Mouse (Mus musculus): ENCODE results near the gene Tenm4. TPM values are rescaled to one million over a fixed set of nuclear protein-coding genes. Genes with fewer than 3 reads are reported as not detected.
A peak's percentile ranks its signal among the peaks of the same experiment; 100 is the strongest.

Tenm4 gene
- polyA plus RNA-seq, 1 experiment from 2014 or later, result 38.0 TPM

DNA sequence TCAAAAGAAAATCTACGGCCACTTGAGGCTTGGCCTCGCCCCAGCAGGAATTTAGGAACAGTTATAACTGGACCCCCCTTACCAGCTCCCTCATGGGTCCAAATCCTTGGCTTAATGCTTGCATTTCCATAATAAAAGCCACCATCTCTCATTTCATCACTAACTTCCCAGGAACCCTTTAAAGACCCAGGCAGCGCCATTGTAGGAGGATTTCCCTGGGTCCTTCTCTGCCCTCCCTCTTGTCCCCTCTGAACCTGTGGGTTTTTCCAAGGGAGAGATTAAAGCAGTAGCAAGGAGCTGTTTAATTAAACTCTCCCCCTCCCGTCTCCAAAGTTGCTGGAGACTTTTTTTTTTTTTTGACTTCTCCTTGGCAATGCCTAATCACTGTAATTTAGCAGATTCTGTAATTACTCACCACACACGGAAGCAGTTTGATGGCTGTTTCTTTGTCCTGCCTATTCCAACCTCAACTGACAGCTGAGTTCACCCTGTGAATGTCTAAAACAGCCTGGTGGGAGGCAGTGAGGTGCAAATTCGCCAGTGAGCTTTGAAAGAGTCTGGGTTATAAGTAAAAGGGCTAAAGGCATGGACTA, 501.4 kb downstream of the Tenm4 start:
- no peak overlapping the region for H3K4me3 ChIP-seq (replicated peaks; ENCODE audit: low read depth, low read length)
- peak; percentile 55; the same call in 1 of the 2 replicates for ATAC-seq (ENCODE audit: low FRiP score, low TSS enrichment)
- H3K27me3 ChIP-seq (ENCODE audit: control insufficient read depth, insufficient read depth, low read length), result no peaks in the 10 kb centered on the region
- no peak overlapping the region for H3K9ac ChIP-seq (replicated peaks; ENCODE audit: low read length)
- no peaks in the 10 kb centered on the region for H3K9me3 ChIP-seq (ENCODE audit: control insufficient read depth, low read length)
- H3K36me3 ChIP-seq (ENCODE audit: control insufficient read depth, insufficient read depth, low read length), result no peaks in the 10 kb centered on the region
- no peak overlapping the region for H3K4me2 ChIP-seq (ENCODE audit: low read length)
- WGBS, result 4% methylated on average over 6 of the region's 6 CpGs
- H3K4me1 ChIP-seq (ENCODE audit: control insufficient read depth, insufficient read depth, low read length), result peaks cover 34% of the 10 kb centered on the region
- peak; percentile 71 for DNase-seq
- peak overlapping the region; percentile 61; the same call in 1 of the 2 replicates for H3K27ac ChIP-seq (replicated peaks; ENCODE audit: low read depth, low read length)

GRCm38 (mm10) chr7:96677082-96677481, 506.0 kb downstream of the Tenm4 start:
- H3K36me3 ChIP-seq (ENCODE audit: control insufficient read depth, insufficient read depth, low read length), result no peaks in the 10 kb centered on the region
- 96% methylated on average over 2 of the region's 2 CpGs for WGBS
- no peak for ATAC-seq (ENCODE audit: low FRiP score, low TSS enrichment)

GRCm38 (mm10) chr7:96678236-96678635, 507.2 kb downstream of the Tenm4 start:
- no peaks in the 10 kb centered on the region for H3K9me3 ChIP-seq (ENCODE audit: control insufficient read depth, low read length)
- no peak for DNase-seq
- 0 out of 2 replicates have a peak, but pooled peaks cover 5% of the 10 kb centered on the region for H3K27me3 ChIP-seq (ENCODE audit: control insufficient read depth, insufficient read depth, low read length)
- H3K9ac ChIP-seq (replicated peaks; ENCODE audit: low read length), result no peak overlapping the region
- H3K27ac ChIP-seq (replicated peaks; ENCODE audit: low read depth, low read length), result no peak overlapping the region
- H3K4me1 ChIP-seq (ENCODE audit: control insufficient read depth, insufficient read depth, low read length), result peaks cover 18% of the 10 kb centered on the region
- ATAC-seq (ENCODE audit: low FRiP score, low TSS enrichment), result no peak
- H3K4me3 ChIP-seq (replicated peaks; ENCODE audit: low read depth, low read length), result no peak overlapping the region
- WGBS, result 91% methylated on average over 4 of the region's 4 CpGs
- no peak overlapping the region for H3K4me2 ChIP-seq (ENCODE audit: low read length)
- H3K36me3 ChIP-seq (ENCODE audit: control insufficient read depth, insufficient read depth, low read length), result no peaks in the 10 kb centered on the region

More at GRCm38 (mm10) chr7:96677082-96677481, 506.0 kb downstream of the Tenm4 start:
- H3K4me3 ChIP-seq (replicated peaks; ENCODE audit: low read depth, low read length), result no peak overlapping the region
- H3K27me3 ChIP-seq (ENCODE audit: control insufficient read depth, insufficient read depth, low read length), result no peaks in the 10 kb centered on the region
- no peak overlapping the region for H3K9ac ChIP-seq (replicated peaks; ENCODE audit: low read length)
- H3K27ac ChIP-seq (replicated peaks; ENCODE audit: low read depth, low read length), result no peak overlapping the region
- H3K9me3 ChIP-seq (ENCODE audit: control insufficient read depth, low read length), result no peaks in the 10 kb centered on the region
- H3K4me1 ChIP-seq (ENCODE audit: control insufficient read depth, insufficient read depth, low read length), result peaks cover 27% of the 10 kb centered on the region
- DNase-seq, result no peak
- no peak overlapping the region for H3K4me2 ChIP-seq (ENCODE audit: low read length)

DNA sequence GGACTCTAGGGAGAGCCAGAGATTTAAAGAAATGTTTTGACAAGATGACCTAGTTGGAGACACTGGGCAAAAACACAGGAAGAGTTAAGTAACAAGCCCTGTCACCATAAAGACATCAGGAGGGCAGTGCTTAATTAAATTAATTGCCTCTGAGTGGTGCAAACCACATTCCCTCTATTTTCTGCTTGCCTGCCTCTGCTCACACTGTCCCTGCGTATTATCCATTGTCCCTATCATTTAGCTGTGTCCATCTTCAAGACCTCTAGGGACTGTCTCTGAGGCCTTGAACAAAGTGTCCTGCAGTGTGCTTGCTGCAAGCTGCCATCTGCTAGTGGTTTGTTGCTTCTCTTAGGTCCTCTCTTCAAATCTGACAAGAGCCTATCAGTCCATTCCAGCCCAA, 508.7 kb downstream of the Tenm4 start:
- Histone ChIP-seq H3K27ac (replicated peaks; ENCODE audit: low read depth, low read length) (no peak overlapping the region), H3K4me3 (replicated peaks; ENCODE audit: low read depth, low read length) (no peak overlapping the region)
- 42% methylated on average over 1 of the region's 1 CpGs for WGBS

GRCm38 (mm10) chr7:96680405-96680804, 509.4 kb downstream of the Tenm4 start:
- Histone ChIP-seq H3K4me3 (replicated peaks; ENCODE audit: low read depth, low read length) (no peak overlapping the region), H3K9me3 (ENCODE audit: control insufficient read depth, low read length) (no peaks in the 10 kb centered on the region), H3K36me3 (ENCODE audit: control insufficient read depth, insufficient read depth, low read length) (no peaks in the 10 kb centered on the region), H3K4me2 (ENCODE audit: low read length) (no peak overlapping the region), H3K27me3 (ENCODE audit: control insufficient read depth, insufficient read depth, low read length) (0 out of 2 replicates have a peak, but pooled peaks cover 5% of the 10 kb centered on the region), H3K4me1 (ENCODE audit: control insufficient read depth, insufficient read depth, low read length) (peaks cover 25% of the 10 kb centered on the region), H3K27ac (replicated peaks; ENCODE audit: low read depth, low read length) (no peak overlapping the region), H3K9ac (replicated peaks; ENCODE audit: low read length) (no peak overlapping the region)
- WGBS, result 79% methylated on average over 5 of the region's 5 CpGs
- ATAC-seq (ENCODE audit: low FRiP score, low TSS enrichment) (no peak), DNase-seq (no peak)

More for the DNA sequence above, 508.7 kb downstream of the Tenm4 start:
- no peak overlapping the region for H3K4me2 ChIP-seq (ENCODE audit: low read length)
- no peaks in the 10 kb centered on the region for H3K9me3 ChIP-seq (ENCODE audit: control insufficient read depth, low read length)
- H3K4me1 ChIP-seq (ENCODE audit: control insufficient read depth, insufficient read depth, low read length), result peaks cover 25% of the 10 kb centered on the region
- H3K9ac ChIP-seq (replicated peaks; ENCODE audit: low read length), result no peak overlapping the region
- DNase-seq (no peak), ATAC-seq (ENCODE audit: low FRiP score, low TSS enrichment) (no peak)
- 0 out of 2 replicates have a peak, but pooled peaks cover 5% of the 10 kb centered on the region for H3K27me3 ChIP-seq (ENCODE audit: control insufficient read depth, insufficient read depth, low read length)
- no peaks in the 10 kb centered on the region for H3K36me3 ChIP-seq (ENCODE audit: control insufficient read depth, insufficient read depth, low read length)

- ATAC-seq (ENCODE audit: low FRiP score, low TSS enrichment), result peak; percentile 7; the same call in 1 of the 2 replicates
- Histone ChIP-seq H3K36me3 (ENCODE audit: control insufficient read depth, insufficient read depth, low read length) (no peaks in the 10 kb centered on the region), H3K27me3 (ENCODE audit: control insufficient read depth, insufficient read depth, low read length) (0 out of 2 replicates have a peak, but pooled peaks cover 5% of the 10 kb centered on the region), H3K27ac (replicated peaks; ENCODE audit: low read depth, low read length) (no peak overlapping the region), H3K9me3 (ENCODE audit: control insufficient read depth, low read length) (no peaks in the 10 kb centered on the region), H3K4me2 (ENCODE audit: low read length) (no peak overlapping the region), H3K9ac (replicated peaks; ENCODE audit: low read length) (no peak overlapping the region), H3K4me3 (replicated peaks; ENCODE audit: low read depth, low read length) (no peak overlapping the region), H3K4me1 (ENCODE audit: control insufficient read depth, insufficient read depth, low read length) (peaks cover 25% of the 10 kb centered on the region)
- DNase-seq, result no peak
- 40% methylated on average over 4 of the region's 4 CpGs for WGBS
Measured at GRCm38 (mm10) chr7:96681808-96682207, 510.8 kb downstream of the Tenm4 start.

GRCm38 (mm10) chr7:96688141-96688540, 517.1 kb downstream of the Tenm4 start:
- ATAC-seq (ENCODE audit: low FRiP score, low TSS enrichment), result no peak
- Histone ChIP-seq H3K4me1 (ENCODE audit: control insufficient read depth, insufficient read depth, low read length) (peaks cover 12% of the 10 kb centered on the region; the same call in 1 of the 2 replicates), H3K36me3 (ENCODE audit: control insufficient read depth, insufficient read depth, low read length) (no peaks in the 10 kb centered on the region), H3K27ac (replicated peaks; ENCODE audit: low read depth, low read length) (no peak overlapping the region), H3K4me3 (replicated peaks; ENCODE audit: low read depth, low read length) (no peak overlapping the region), H3K9me3 (ENCODE audit: control insufficient read depth, low read length) (no peaks in the 10 kb centered on the region), H3K9ac (replicated peaks; ENCODE audit: low read length) (no peak overlapping the region), H3K4me2 (ENCODE audit: low read length) (no peak overlapping the region), H3K27me3 (ENCODE audit: control insufficient read depth, insufficient read depth, low read length) (no peaks in the 10 kb centered on the region)
- WGBS, result 92% methylated on average over 3 of the region's 3 CpGs
- DNase-seq, result no peak

- WGBS, result 91% methylated on average over 8 of the region's 8 CpGs
Measured at GRCm38 (mm10) chr7:96701097-96701845, 530.2 kb downstream of the Tenm4 start.

More at GRCm38 (mm10) chr7:96701097-96701845, 530.2 kb downstream of the Tenm4 start:
- ATAC-seq (ENCODE audit: low FRiP score, low TSS enrichment) (no peak), DNase-seq (no peak)
- H3K9me3 ChIP-seq (ENCODE audit: control insufficient read depth, low read length), result no peaks in the 10 kb centered on the region
- no peak overlapping the region for H3K4me2 ChIP-seq (ENCODE audit: low read length)
- H3K27ac ChIP-seq (replicated peaks; ENCODE audit: low read depth, low read length), result no peak overlapping the region
- no peaks in the 10 kb centered on the region for H3K27me3 ChIP-seq (ENCODE audit: control insufficient read depth, insufficient read depth, low read length)
- no peak overlapping the region for H3K9ac ChIP-seq (replicated peaks; ENCODE audit: low read length)
- no peaks in the 10 kb centered on the region for H3K4me1 ChIP-seq (ENCODE audit: control insufficient read depth, insufficient read depth, low read length)
- H3K4me3 ChIP-seq (replicated peaks; ENCODE audit: low read depth, low read length), result no peak overlapping the region
- 0 out of 2 replicates have a peak, but pooled peaks cover 3% of the 10 kb centered on the region for H3K36me3 ChIP-seq (ENCODE audit: control insufficient read depth, insufficient read depth, low read length)
